Mouse (Mus musculus): ENCODE measurements at regions not wholly inside any gene's neighbourhood (a gene's known extent, or its start where the extent isn't known, plus 50 kb on each side); places are given as distances from the start of the nearest gene placed in this dataset.
A peak's percentile ranks its signal among the peaks of the same experiment; 100 is the strongest.

GRCm38 (mm10) chr3:91155756-91156155, 65.2 kb upstream of the 9130204L05Rik start:
- peak; percentile 13 for DNase-seq
